Comparison of ENCODE assay signal across 11 mouse cellular contexts in the genomic region with DNA sequence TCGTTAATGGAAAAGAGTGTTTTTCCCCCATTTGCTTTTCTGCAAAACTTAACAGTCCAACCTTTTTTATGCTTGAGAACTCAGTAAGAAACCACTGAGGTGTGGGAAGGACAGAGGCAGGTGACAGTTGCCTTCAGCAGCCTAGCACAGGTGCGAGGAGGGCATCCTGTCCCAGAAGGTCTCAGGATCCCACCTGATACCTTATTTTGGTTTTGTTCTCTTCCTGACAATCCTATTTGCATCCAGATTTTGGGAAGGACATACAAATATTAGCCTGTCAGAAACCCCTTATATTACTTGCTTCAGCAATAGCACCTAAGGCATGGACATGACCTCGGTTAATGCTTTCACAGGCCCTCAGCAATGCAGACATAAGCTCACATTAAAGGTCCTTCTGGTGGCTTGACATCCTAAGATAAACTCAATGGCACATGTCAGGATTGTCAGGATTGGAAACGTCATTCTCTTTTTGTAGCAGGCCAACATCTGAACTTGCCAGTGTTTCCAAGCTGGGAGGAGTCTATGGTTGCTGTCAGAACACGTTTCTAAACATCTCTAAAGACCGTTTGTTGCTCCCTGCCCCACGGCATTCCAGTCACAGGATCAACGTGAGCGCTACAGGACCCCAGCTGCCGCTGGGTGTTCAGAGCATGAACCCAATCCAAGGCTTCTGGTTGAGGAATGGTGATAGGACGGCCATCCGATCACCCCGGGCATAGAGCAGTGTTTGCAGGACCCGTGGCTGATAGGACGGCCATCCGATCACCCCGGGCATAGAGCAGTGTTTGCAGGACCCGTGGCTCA. TPM values are rescaled to one million over a fixed set of nuclear protein-coding genes. Genes with fewer than 3 reads are reported as not detected.
DNase-seq lines count a peak whose midpoint lies in the region; ATAC-seq and TF ChIP-seq lines count a peak whose summit lies in the region.
"Had no signal": no experiment of that assay in that cellular context is flagged by ENCODE, and none has a peak within 500 bp of the region (broad histone marks: within the 10 kb centered on the region; RNA-seq: fewer than 3 reads in every experiment).

No protein-coding gene starts in this region.

- in situ Hi-C loops in CH12.LX (cut with MboI; ENCODE audit: low pct_ligation_motif_present, low pct_unique_long_range_greater_than_20kb, low sequenced_read_pairs): no loop called here

- TF ChIP-seq RAD21 in CH12.LX (IDR thresholded peaks at IDR 0.05; ENCODE audit: low read depth, low read length): no peak

- H3K79me2 ChIP-seq in CH12.LX (replicated peaks; ENCODE audit: control insufficient read depth, extremely low read depth, insufficient read depth, poor library complexity, severe bottlenecking): peaks cover 44% of the 10 kb centered on the region

- DNase-seq in heart, adult 11 months: peak; percentile 96
- no peak for DNase-seq in heart, adult 8-10 months (ENCODE audit: low spot score)
- DNase-seq in CH12.LX (ENCODE audit: extremely low read depth): no peak
- DNase-seq in lung, embryonic 14.5 days: peak; percentile 69
- no peak for DNase-seq in cerebellum, postnatal 4 days (ENCODE audit: low spot score in 2 of 2)
- no peak for DNase-seq in urinary bladder, postnatal 25 days (ENCODE audit: low spot score)
- no peak for DNase-seq in frontal cortex, adult 2 months (ENCODE audit: extremely low spot score in 1 of 2, low spot score in 1 of 2)
- DNase-seq: right cerebral cortex, postnatal 14 days had no signal

- peak overlapping the region in 2 of 3 experiments; percentile 7 to 42 for H3K4me3 ChIP-seq in CH12.LX (replicated peaks in 1 of 3; ENCODE audit: low read depth in 2 of 3, low read length in 2 of 3, poor library complexity in 1 of 3)
- peak overlapping the region; percentile 67 for H3K4me3 ChIP-seq in brown adipose tissue, adult 24 weeks (ENCODE audit: insufficient read depth, low read depth, low read length)
- H3K4me3 ChIP-seq in lung, embryonic 14.5 days (ENCODE audit: low read depth, low read length): no peak overlapping the region
- H3K4me3 ChIP-seq: forebrain, embryonic 10.5 days had no signal

- 50% methylated on average over 18 of the region's 18 CpGs for WGBS in lung, embryonic 14.5 days

- peak; percentile 9; the same call in 1 of the 2 replicates for TF ChIP-seq EP300 in CH12.LX (IDR thresholded peaks at IDR 0.05; ENCODE audit: low read length)

- ATAC-seq in lung, embryonic 14.5 days (ENCODE audit: insufficient read depth): no peak

- H3K27me3 ChIP-seq in CH12.LX (replicated peaks): no peaks in the 10 kb centered on the region
- H3K27me3 ChIP-seq in lung, embryonic 14.5 days (ENCODE audit: insufficient read depth, low read length): no peaks in the 10 kb centered on the region

- no peak for TF ChIP-seq CTCF in CH12.LX (conservative IDR thresholded peaks at IDR 0.05 in 1 of 2, IDR thresholded peaks at IDR 0.05 in 1 of 2; ENCODE audit: low read depth in 2 of 2, low read length in 2 of 2)
- TF ChIP-seq CTCF in lung, embryonic 14.5 days (IDR thresholded peaks at IDR 0.05; ENCODE audit: low read depth): no peak

- peak overlapping the region; percentile 99 for H3K9ac ChIP-seq in CH12.LX (ENCODE audit: insufficient read depth, low read depth)
- no peak overlapping the region for H3K9ac ChIP-seq in lung, embryonic 14.5 days
- H3K9ac ChIP-seq: hindbrain, embryonic 14.5 days had no signal

- peak overlapping the region; percentile 94 for H3K4me2 ChIP-seq in CH12.LX (ENCODE audit: insufficient read depth, low read depth, poor library complexity, severe bottlenecking)
- H3K4me2 ChIP-seq in lung, embryonic 14.5 days: peak overlapping the region; percentile 21; the same call in 1 of the 2 replicates
- H3K4me2 ChIP-seq: hindbrain, embryonic 14.5 days had no signal

- peaks cover 9 to 29% of the 10 kb centered on the region in 2 experiments for H3K36me3 ChIP-seq in CH12.LX (replicated peaks in 1 of 2; ENCODE audit: control insufficient read depth in 1 of 2, insufficient read depth in 1 of 2, low read length in 1 of 2)
- H3K36me3 ChIP-seq in lung, embryonic 14.5 days (ENCODE audit: insufficient read depth): no peaks in the 10 kb centered on the region
- H3K36me3 ChIP-seq: forebrain, embryonic 10.5 days had no signal

- H3K9me3 ChIP-seq in CH12.LX (replicated peaks; ENCODE audit: low read length): no peaks in the 10 kb centered on the region
- H3K9me3 ChIP-seq in lung, embryonic 14.5 days (ENCODE audit: low read depth, low read length): no peaks in the 10 kb centered on the region
- H3K9me3 ChIP-seq: forebrain, embryonic 10.5 days had no signal

- H3K4me1 ChIP-seq in CH12.LX (ENCODE audit: control insufficient read depth in 1 of 2, insufficient read depth in 2 of 2): peaks cover 24 to 70% of the 10 kb centered on the region in 2 experiments
- H3K4me1 ChIP-seq in brown adipose tissue, adult 24 weeks (ENCODE audit: control insufficient read depth, insufficient read depth, insufficient read length, low read length): peaks cover 7% of the 10 kb centered on the region; the same call in 1 of the 2 replicates
- H3K4me1 ChIP-seq in lung, embryonic 14.5 days (ENCODE audit: insufficient read depth): peaks cover 30% of the 10 kb centered on the region

- dilution Hi-C loops in CH12.LX (cut with MboI; ENCODE audit: extremely low pct_ligation_motif_present, extremely low pct_unique_long_range_greater_than_20kb, low sequenced_read_pairs): no loop called here

- no peak; the same call in 1 of the 2 replicates for TF ChIP-seq POLR2A in CH12.LX (IDR thresholded peaks at IDR 0.05; ENCODE audit: low read depth, low read length)

- peak overlapping the region; percentile 64 for H3K27ac ChIP-seq in CH12.LX (ENCODE audit: insufficient read depth, low read depth)
- H3K27ac ChIP-seq in brown adipose tissue, adult 24 weeks (replicated peaks; ENCODE audit: low read depth, low read length): peak overlapping the region; percentile 100
- H3K27ac ChIP-seq in lung, embryonic 14.5 days (ENCODE audit: low read depth): no peak overlapping the region
- H3K27ac ChIP-seq: hindbrain, embryonic 14.5 days had no signal

TF ChIP-seq in CH12.LX, 34 proteins besides CTCF, POLR2A, EP300 and RAD21:
- TF ChIP-seq NELFE (IDR thresholded peaks at IDR 0.05; ENCODE audit: low read depth, low read length) (peak; percentile 29; the same call in 1 of the 2 replicates), USF2 (conservative IDR thresholded peaks at IDR 0.05; ENCODE audit: low read depth, low read length) (no peak), NRF1 (IDR thresholded peaks at IDR 0.05; ENCODE audit: low read depth, low read length) (no peak), RCOR1 (conservative IDR thresholded peaks at IDR 0.05; ENCODE audit: low read depth, low read length) (0 out of 2 replicates have a peak, but pooled peaks have one; percentile 13)

RNA-seq across cellular contexts. Expression of gene Frmd8, which starts 34.8 kb away (rescaled TPM):
- total RNA-seq in heart, adult 8-10 months (2022): 1 to 10 TPM; 7.1 to 8.1 (median 7.5) TPM
- total RNA-seq in CH12.LX (2012; rRNA removed): 29.0 and 30.7 TPM in 2 replicates
- total RNA-seq in CH12.LX (2014; rRNA removed): 13.5 and 15.5 TPM in 2 replicates
- polyA plus RNA-seq in CH12.LX (2012; ENCODE audit: insufficient read length, low read depth): 25.2 and 25.4 TPM in 2 replicates
- polyA plus RNA-seq in brown adipose tissue, adult 24 weeks (2012; ENCODE audit: insufficient read depth, insufficient read length, missing spikeins): 6.6 and 7.0 TPM in 2 replicates
- polyA plus RNA-seq in lung, embryonic 14.5 days (2014; fragmentation: Nextera tagmentation; extraction: Ambion mirVana): 37.9 and 42.2 TPM in 2 replicates
- polyA plus RNA-seq in frontal cortex, adult 2 months (2012; rRNA removed): 13.1 and 15.6 TPM in 2 replicates

RNA-seq across cellular contexts. Expression of gene Slc25a45, which starts 37.3 kb away (rescaled TPM):
- total RNA-seq in heart, adult 8-10 months (2022): 1 to 10 TPM; 2.4 to 3.8 (median 2.8) TPM
- total RNA-seq in CH12.LX (2012; rRNA removed) (20.6 and 23.1 TPM in 2 replicates), CH12.LX (2014; rRNA removed) (27.6 and 33.0 TPM in 2 replicates)
- polyA plus RNA-seq in CH12.LX (2012; ENCODE audit: insufficient read length, low read depth): 20.8 and 22.7 TPM in 2 replicates
- polyA plus RNA-seq in brown adipose tissue, adult 24 weeks (2012; ENCODE audit: insufficient read depth, insufficient read length, missing spikeins): 2.3 and 2.4 TPM in 2 replicates
- polyA plus RNA-seq in lung, embryonic 14.5 days (2014; fragmentation: Nextera tagmentation; extraction: Ambion mirVana): 2.4 TPM in 2 replicates
- 7.8 and 8.7 TPM in 2 replicates for polyA plus RNA-seq in frontal cortex, adult 2 months (2012; rRNA removed)

RNA-seq across cellular contexts. Expression of gene Tigd3, which starts 53.7 kb away (rescaled TPM):
- total RNA-seq in heart, adult 8-10 months (2022): under 1 TPM; 0.23 to 0.50 (median 0.34) TPM
- 1.6 and 2.1 TPM in 2 replicates for total RNA-seq in CH12.LX (2012; rRNA removed)
- 0.62 and 0.67 TPM in 2 replicates for total RNA-seq in CH12.LX (2014; rRNA removed)
- polyA plus RNA-seq in CH12.LX (2012; ENCODE audit: insufficient read length, low read depth): 1.2 and 1.4 TPM in 2 replicates
- polyA plus RNA-seq in brown adipose tissue, adult 24 weeks (2012; ENCODE audit: insufficient read depth, insufficient read length, missing spikeins): not detected in 2 replicates
- polyA plus RNA-seq in lung, embryonic 14.5 days (2014; fragmentation: Nextera tagmentation; extraction: Ambion mirVana): 2.7 and 3.8 TPM in 2 replicates
- 4.6 and 4.9 TPM in 2 replicates for polyA plus RNA-seq in frontal cortex, adult 2 months (2012; rRNA removed)

Comparison
In these comparisons a context has a peak if more than half of its experiments do, and no peak if none do; other contexts are left out.
1. DNase-seq: peak in heart, adult 11 months (single experiment) and lung, embryonic 14.5 days (single experiment); none in heart, adult 8-10 months (single experiment), CH12.LX (single experiment), cerebellum, postnatal 4 days (0 of 2), urinary bladder, postnatal 25 days (single experiment) and frontal cortex, adult 2 months (0 of 2).